Mouse (Mus musculus) cerebellum, adult 2 months (tissue): Measurements from ENCODE around the gene Klhdc3. TPM values are rescaled to one million over a fixed set of nuclear protein-coding genes. Genes with fewer than 3 reads are reported as not detected.

Experiments used
- DNase-seq, 2 experiments: peaks; one replicate each; pipeline ENCODE4 v3.0.0; 2021
- H3K27ac ChIP-seq: fragments of 200-500 bp; 2 replicates; pipeline ENCODE4 v1.5.1; 2012; ENCODE audit warnings: low read length, control low read depth, inconsistent platforms; ENCODE audit not compliant: insufficient read depth
- H3K27me3 ChIP-seq: fragments of 200-500 bp; 2 replicates; pipeline ENCODE4 v1.6.1; 2012; ENCODE audit warnings: inconsistent platforms, mild to moderate bottlenecking, low read length, moderate library complexity; ENCODE audit not compliant: control insufficient read depth, insufficient read depth
- H3K4me1 ChIP-seq: fragments of 200-500 bp; 2 replicates; pipeline ENCODE4 v1.6.1; 2011; ENCODE audit warnings: low read length; ENCODE audit not compliant: control insufficient read depth, insufficient read depth
- H3K4me3 ChIP-seq: fragments of 200-500 bp; replicated peaks from 2 replicates; pipeline ENCODE3; 2011; ENCODE audit warnings: mild to moderate bottlenecking, low read depth, low read length, control low read depth; ENCODE audit not compliant: insufficient read depth
- CTCF ChIP-seq: fragments of 200-500 bp; IDR thresholded peaks from 2 replicates; pipeline ENCODE4 v1.5.1; 2011; ENCODE audit warnings: low read depth, mild to moderate bottlenecking, control low read depth, low read length, moderate library complexity, borderline replicate concordance; ENCODE audit not compliant: insufficient read depth
- POLR2A ChIP-seq: fragments of 200-500 bp; IDR thresholded peaks from 2 replicates; pipeline ENCODE4 v1.6.1; 2011; ENCODE audit warnings: low read length, control low read depth, borderline replicate concordance; ENCODE audit not compliant: insufficient read depth
- WGBS: fragments of 180-500 bp; shearing (Covaris S2); methylation state at CpG from one replicate; pipeline ENCODE4 v1.1.7; 2018; 5-methylcytosine and 5-hydroxymethylcytosine counted together
- polyA plus RNA-seq: library from polyadenylated mRNA; depleted of rRNA; stranded (reverse); fragments of >200 nt; gene quantifications from 2 replicates; pipeline ENCODE4 v1.2.3, GENCODE M21; 2012

The Klhdc3 gene
- polyA plus RNA-seq, 1 experiment = 237 TPM

GRCm38 (mm10) chr17:46662730-46663129 is 18.0 kb downstream of the Klhdc3 start:
- peaks cover 30% of the 10 kb centered on the region for H3K4me1 ChIP-seq
- no peaks in the 10 kb centered on the region for H3K27me3 ChIP-seq
- peak overlapping the region; percentile 87 for H3K27ac ChIP-seq
- TF ChIP-seq CTCF (no peak), POLR2A (0 out of 2 replicates have a peak, but pooled peaks have one; percentile 14)
- peak; percentile 77 to 89 for DNase-seq
- peak overlapping the region; percentile 49 for H3K4me3 ChIP-seq
- 6% methylated on average over 5 of the region's 5 CpGs for WGBS

- no peak for TF ChIP-seq CTCF
- TF ChIP-seq POLR2A = no peak
- peak overlapping the region; percentile 87 for H3K27ac ChIP-seq
- H3K27me3 ChIP-seq = no peaks in the 10 kb centered on the region
- H3K4me1 ChIP-seq = peaks cover 30% of the 10 kb centered on the region
- H3K4me3 ChIP-seq = peak overlapping the region; percentile 50
- peak; percentile 79 to 82 for DNase-seq
- WGBS = 14% methylated on average over 12 of the region's 12 CpGs
Measured at GRCm38 (mm10) chr17:46661981-46662380, 18.7 kb downstream of the Klhdc3 start.

GRCm38 (mm10) chr17:46661351-46661750 is 19.4 kb downstream of the Klhdc3 start:
- H3K4me1 ChIP-seq = peaks cover 30% of the 10 kb centered on the region
- H3K4me3 ChIP-seq = peak overlapping the region; percentile 50
- TF ChIP-seq POLR2A (no peak), CTCF (no peak)
- no peaks in the 10 kb centered on the region for H3K27me3 ChIP-seq
- H3K27ac ChIP-seq = peak overlapping the region; percentile 87
- 17% methylated on average over 9 of the region's 9 CpGs for WGBS
- peak in 1 of 2 experiments; percentile 81 for DNase-seq

- Histone ChIP-seq H3K27me3 (no peaks in the 10 kb centered on the region), H3K4me1 (peaks cover 14% of the 10 kb centered on the region), H3K27ac (no peak overlapping the region), H3K4me3 (no peak overlapping the region)
- no peak for DNase-seq
- 82% methylated on average over 6 of the region's 6 CpGs for WGBS
- no peak for TF ChIP-seq POLR2A
- TF ChIP-seq CTCF = no peak
Measured at GRCm38 (mm10) chr17:46656054-46656453, 24.7 kb downstream of the Klhdc3 start.

- H3K27me3 ChIP-seq = no peaks in the 10 kb centered on the region
- TF ChIP-seq CTCF (no peak), POLR2A (no peak)
- peaks cover 13% of the 10 kb centered on the region for H3K4me1 ChIP-seq
- no peak for DNase-seq
- no peak overlapping the region for H3K27ac ChIP-seq
- WGBS = 48% methylated on average over 20 of the region's 20 CpGs
- H3K4me3 ChIP-seq = peak overlapping the region; percentile 54
Measured at GRCm38 (mm10) chr17:46651755-46652547, 28.8 kb downstream of the Klhdc3 start.

- no peak overlapping the region for H3K27ac ChIP-seq
- WGBS = 46% methylated on average over 17 of the region's 17 CpGs
- H3K4me1 ChIP-seq = peaks cover 13% of the 10 kb centered on the region
- no peaks in the 10 kb centered on the region for H3K27me3 ChIP-seq
- TF ChIP-seq POLR2A = no peak
- no peak for TF ChIP-seq CTCF
- DNase-seq = no peak
- peak overlapping the region; percentile 54 for H3K4me3 ChIP-seq
Measured at GRCm38 (mm10) chr17:46651292-46651691, 29.4 kb downstream of the Klhdc3 start.

- peak; percentile 75 for TF ChIP-seq POLR2A
- TF ChIP-seq CTCF = no peak
- Histone ChIP-seq H3K4me1 (peaks cover 13% of the 10 kb centered on the region), H3K4me3 (peak within 1 kb of the TSS; percentile 54), H3K27me3 (no peaks in the 10 kb centered on the region), H3K27ac (peak within 1 kb of the TSS; percentile 85)
- 1% methylated on average over 58 of the region's 58 CpGs for WGBS
- peak; percentile 90 to 92 for DNase-seq
Measured at GRCm38 (mm10) chr17:46650232-46651031, 30.3 kb downstream of the Klhdc3 start, which contains the start of gene Cul7. Cul7 (plus strand) TSS chr17:46650337.
